Comparison of ENCODE assay signal across 10 mouse cellular contexts in the genomic region with DNA sequence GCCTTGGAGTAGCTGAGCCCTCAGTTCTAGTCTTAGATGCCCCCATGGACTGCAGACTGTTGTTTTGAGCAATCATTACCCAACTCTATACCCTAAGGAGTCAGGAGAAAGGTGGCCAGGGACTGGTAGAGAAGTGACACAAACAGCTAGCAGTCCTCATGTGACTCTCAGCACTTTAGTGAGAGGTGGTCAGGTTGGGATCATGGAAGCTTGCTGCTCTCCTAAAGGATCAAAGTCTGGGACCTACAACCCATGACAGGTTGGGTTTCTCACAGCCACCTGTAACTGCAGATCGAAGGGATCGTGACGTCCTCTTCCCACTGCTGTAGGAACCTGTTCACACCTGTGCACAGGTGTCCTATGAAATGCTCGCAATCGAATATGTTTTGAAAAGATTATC. TPM values are rescaled to one million over a fixed set of nuclear protein-coding genes. Genes with fewer than 3 reads are reported as not detected.
DNase-seq lines count a peak whose midpoint lies in the region; ATAC-seq and TF ChIP-seq lines count a peak whose summit lies in the region.
"Had no signal": no experiment of that assay in that cellular context is flagged by ENCODE, and none has a peak within 500 bp of the region (broad histone marks: within the 10 kb centered on the region; RNA-seq: fewer than 3 reads in every experiment).

No protein-coding gene starts in this region.

- H3K4me2 ChIP-seq in heart, embryonic 13.5 days, result no peak overlapping the region
- H3K4me2 ChIP-seq in lung, embryonic 15.5 days, result no peak overlapping the region
- H3K4me2 ChIP-seq: intestine, embryonic 15.5 days had no signal

- intact Hi-C loops in heart, postnatal 25 days (cut with DNase I), result no loop called here

- no peak for DNase-seq in heart, postnatal 25 days (ENCODE audit: low spot score)
- DNase-seq in lung, adult 2 months, result no peak
- no peak for DNase-seq in thymus, postnatal 0 days (ENCODE audit: low spot score)
- DNase-seq in adrenal gland, postnatal 10 days, result no peak
- DNase-seq: thymus, adult 18-20 months had no signal

- TF ChIP-seq CTCF in lung, adult 2 months (IDR thresholded peaks at IDR 0.05; ENCODE audit: insufficient read depth, low read length), result no peak

- H3K9me3 ChIP-seq in heart, embryonic 13.5 days, result no peaks in the 10 kb centered on the region
- H3K9me3 ChIP-seq in lung, embryonic 15.5 days, result no peaks in the 10 kb centered on the region
- H3K9me3 ChIP-seq: intestine, embryonic 15.5 days had no signal

- TF ChIP-seq POLR2A in lung, adult 2 months (IDR thresholded peaks at IDR 0.05; ENCODE audit: borderline replicate concordance, extremely low read depth, low read depth, low read length), result no peak

- H3K27me3 ChIP-seq in heart, embryonic 13.5 days (replicated peaks), result no peaks in the 10 kb centered on the region
- H3K27me3 ChIP-seq in lung, embryonic 15.5 days, result no peaks in the 10 kb centered on the region
- H3K27me3 ChIP-seq: intestine, embryonic 15.5 days had no signal

- no peak for ATAC-seq in heart, embryonic 13.5 days (ENCODE audit: extremely low read depth, insufficient number of reproducible peaks, low FRiP score, low TSS enrichment)
- ATAC-seq in lung, embryonic 15.5 days (ENCODE audit: borderline replicate concordance, extremely low read depth, low FRiP score, low TSS enrichment), result no peak
- peak; percentile 38 for ATAC-seq in granulocyte monocyte progenitor cell, adult 5-6 weeks (replicated peaks; ENCODE audit: poor library complexity, severe bottlenecking)
- ATAC-seq: intestine, embryonic 15.5 days had no signal

- H3K4me1 ChIP-seq in heart, embryonic 13.5 days, result peaks cover 25% of the 10 kb centered on the region
- H3K4me1 ChIP-seq in lung, embryonic 15.5 days, result peaks cover 23% of the 10 kb centered on the region
- peaks cover 37% of the 10 kb centered on the region for H3K4me1 ChIP-seq in lung, adult 2 months (ENCODE audit: control insufficient read depth, insufficient read depth, low read length)

- H3K27ac ChIP-seq in heart, embryonic 13.5 days (replicated peaks), result peak overlapping the region; percentile 43
- H3K27ac ChIP-seq in lung, embryonic 15.5 days, result peak overlapping the region; percentile 69
- H3K27ac ChIP-seq in macrophage, result peak overlapping the region; percentile 94

- WGBS in heart, embryonic 13.5 days, result 91% methylated on average over 5 of the region's 5 CpGs
- WGBS in lung, embryonic 15.5 days, result 89% methylated on average over 5 of the region's 5 CpGs
- 88% methylated on average over 5 of the region's 5 CpGs for WGBS in lung, adult 2 months
- WGBS in macrophage (ENCODE audit: missing documents), result 82% methylated on average over 5 of the region's 5 CpGs

- no peak overlapping the region for H3K4me3 ChIP-seq in heart, embryonic 13.5 days
- no peak overlapping the region for H3K4me3 ChIP-seq in lung, embryonic 15.5 days
- H3K4me3 ChIP-seq in lung, adult 2 months (replicated peaks; ENCODE audit: extremely low read depth, low read depth, low read length), result no peak overlapping the region
- no peak overlapping the region for H3K4me3 ChIP-seq in macrophage (ENCODE audit: inconsistent target)
- H3K4me3 ChIP-seq: intestine, embryonic 15.5 days had no signal

- H3K79me2 ChIP-seq in macrophage (ENCODE audit: inconsistent target), result no peaks in the 10 kb centered on the region

- H3K36me3 ChIP-seq in heart, embryonic 13.5 days, result peaks cover 25% of the 10 kb centered on the region
- peaks cover 5% of the 10 kb centered on the region for H3K36me3 ChIP-seq in lung, embryonic 15.5 days
- peaks cover 8% of the 10 kb centered on the region; the same call in 1 of the 2 replicates for H3K36me3 ChIP-seq in macrophage (ENCODE audit: inconsistent target)
- H3K36me3 ChIP-seq: intestine, embryonic 15.5 days had no signal

- 0 out of 2 replicates have a peak overlapping the region, but pooled peaks have one; percentile 34 for H3K9ac ChIP-seq in heart, embryonic 13.5 days
- no peak overlapping the region for H3K9ac ChIP-seq in lung, embryonic 15.5 days
- H3K9ac ChIP-seq: intestine, embryonic 15.5 days had no signal

RNA-seq across cellular contexts. Expression of a gene that starts 32.3 kb away (rescaled TPM):
- polyA plus RNA-seq in heart, embryonic 13.5 days (2015; fragmentation: Nextera tagmentation; extraction: Ambion mirVana), result 14.3 and 15.6 TPM in 2 replicates
- total RNA-seq in heart, postnatal 25 days (2021), result 10 to 100 TPM; 11.9 to 14.1 TPM
- 16.2 and 16.3 TPM in 2 replicates for polyA plus RNA-seq in lung, embryonic 15.5 days (2015; fragmentation: Nextera tagmentation; extraction: Ambion mirVana)
- 21.7 and 25.8 TPM in 2 replicates for polyA plus RNA-seq in lung, adult 2 months (2012; rRNA removed)
- 5.4 and 19.9 TPM in 2 replicates for total RNA-seq in granulocyte monocyte progenitor cell, adult 5-6 weeks (2014; fragmentation: Nextera tagmentation)
- 5.8 and 11.2 TPM in 2 replicates for total RNA-seq in granulocyte monocyte progenitor cell, adult 5-6 weeks (2017)
- 10 to 100 TPM in 20 of 26 experiments, 1 to 10 TPM in 6; 6.4 to 34.0 (median 15.6) TPM for total RNA-seq in macrophage (2018; cell fraction: chromatin; rRNA removed)
- 10 to 100 TPM; 21.6 to 54.9 (median 34.9) TPM for total RNA-seq in macrophage (2018; cell fraction: cytosol; rRNA removed)
- total RNA-seq in macrophage (2018; cell fraction: nucleus; rRNA removed), result 10 to 100 TPM; 13.1 to 39.0 (median 20.5) TPM
- 33.1 to 40.0 TPM (median 38.6 TPM) in 3 replicates for polyA plus RNA-seq in macrophage (2018)
- 4.8 and 6.2 TPM in 2 replicates for polyA plus RNA-seq in thymus, postnatal 0 days (2015; fragmentation: Nextera tagmentation; extraction: Ambion mirVana)
- total RNA-seq in adrenal gland, postnatal 10 days (2021), result 10 to 100 TPM; 11.0 to 16.9 TPM

RNA-seq across cellular contexts. Expression of a gene that starts 43.8 kb away (rescaled TPM):
- not detected in 2 replicates for polyA plus RNA-seq in heart, embryonic 13.5 days (2015; fragmentation: Nextera tagmentation; extraction: Ambion mirVana)
- total RNA-seq in heart, postnatal 25 days (2021), result under 1 TPM; 0.23 to 0.53 TPM
- polyA plus RNA-seq in lung, embryonic 15.5 days (2015; fragmentation: Nextera tagmentation; extraction: Ambion mirVana), result not detected in 2 replicates
- 0.24 and 0.25 TPM in 2 replicates for polyA plus RNA-seq in lung, adult 2 months (2012; rRNA removed)
- not detected in 2 replicates for total RNA-seq in granulocyte monocyte progenitor cell, adult 5-6 weeks (2014; fragmentation: Nextera tagmentation)
- not detected in 2 replicates for total RNA-seq in granulocyte monocyte progenitor cell, adult 5-6 weeks (2017)
- total RNA-seq in macrophage (2018; cell fraction: chromatin; rRNA removed), result not detected
- total RNA-seq in macrophage (2018; cell fraction: cytosol; rRNA removed), result not detected
- not detected for total RNA-seq in macrophage (2018; cell fraction: nucleus; rRNA removed)
- polyA plus RNA-seq in macrophage (2018), result not detected in 3 replicates
- 0.09 TPM in 1 of 2 replicates, not detected in the other for polyA plus RNA-seq in thymus, postnatal 0 days (2015; fragmentation: Nextera tagmentation; extraction: Ambion mirVana)
- under 1 TPM in 1 of 2 experiments, not detected in 1; 0.18 TPM for total RNA-seq in adrenal gland, postnatal 10 days (2021)
- polyA plus RNA-seq: intestine, embryonic 15.5 days had no signal

Comparison
In these comparisons a context has a peak if more than half of its experiments do, and no peak if none do; other contexts are left out.
1. H3K27ac ChIP-seq: peak in every context shown above with its lines; median percentile 94 in macrophage; 69 in lung, embryonic 15.5 days; 43 in heart, embryonic 13.5 days.